Mouse (Mus musculus): ENCODE measurements around the gene Mfsd11.

GRCm38 (mm10) chr11:116882446-116882845 lies 30.2 kb downstream of the Mfsd11 start:
- TF ChIP-seq CTCF (IDR thresholded peaks at IDR 0.05; ENCODE audit: low read depth) (no peak), EP300 (IDR thresholded peaks at IDR 0.05; ENCODE audit: low read depth) (no peak)

All from liver, postnatal 0 days (tissue).